Mouse (Mus musculus) urinary bladder, postnatal 4 days (tissue): Measurements from ENCODE around the gene Trim31.

ENCODE experiments used
- DNase-seq, 2 experiments: peaks; one replicate each; pipeline ENCODE4 v3.0.0; 2021 to 2022; ENCODE audit warnings: low spot score in 2 of 2

Trim31 gene

GRCm38 (mm10) chr17:36944121-36944775, 46.3 kb downstream of the Trim31 start:
- no peak for DNase-seq

- DNase-seq: peak in 1 of 2 experiments; percentile 64
Measured at GRCm38 (mm10) chr17:36947051-36947819, 49.3 kb downstream of the Trim31 start.

GRCm38 (mm10) chr17:36948286-36948685, 50.4 kb downstream of the Trim31 start:
- no peak for DNase-seq

GRCm38 (mm10) chr17:36949265-36949664, 51.3 kb downstream of the Trim31 start:
- no peak for DNase-seq

GRCm38 (mm10) chr17:36950981-36951947, 53.3 kb downstream of the Trim31 start, which contains the start of gene Ppp1r11:
Gene Ppp1r11, minus strand, starts transcription at chr17:36951741.
- DNase-seq: peak; percentile 92 to 94

GRCm38 (mm10) chr17:36952631-36953030, 54.7 kb downstream of the Trim31 start:
- no peak for DNase-seq

- no peak for DNase-seq
Measured at GRCm38 (mm10) chr17:36953062-36953461, 55.1 kb downstream of the Trim31 start.

GRCm38 (mm10) chr17:36957999-36958743, 60.3 kb downstream of the Trim31 start, which contains the start of the genes Znrd1 and Znrd1as:
Gene Znrd1, minus strand, starts transcription at chr17:36958559.
Gene Znrd1as, plus strand, starts transcription at chr17:36958592.
- peak; percentile 90 to 92 for DNase-seq

GRCm38 (mm10) chr17:36958884-36959283, 61.0 kb downstream of the Trim31 start:
- no peak for DNase-seq
